Mouse (Mus musculus) heart, postnatal 25 days (tissue): ENCODE measurements around the gene Plekhg2. TPM values are rescaled to one million over a fixed set of nuclear protein-coding genes. Genes with fewer than 3 reads are reported as not detected.

Source experiments
- DNase-seq: peaks from one replicate; pipeline ENCODE4 v3.0.0; 2022; ENCODE audit warnings: low spot score
- intact Hi-C: fragments of 180-260 bp; cut with DNase I; formaldehyde crosslinking; loops from one replicate; pipeline ENCODE4 v1.15.1; 2025
- total RNA-seq, 2 experiments: library from RNA; stranded (reverse); gene quantifications; 2 replicates each; pipeline ENCODE4 v1.2.3; 2021

The Plekhg2 gene
- total RNA-seq, 2 experiments from 2014 or later: 13.1 to 20.4 TPM

DNA sequence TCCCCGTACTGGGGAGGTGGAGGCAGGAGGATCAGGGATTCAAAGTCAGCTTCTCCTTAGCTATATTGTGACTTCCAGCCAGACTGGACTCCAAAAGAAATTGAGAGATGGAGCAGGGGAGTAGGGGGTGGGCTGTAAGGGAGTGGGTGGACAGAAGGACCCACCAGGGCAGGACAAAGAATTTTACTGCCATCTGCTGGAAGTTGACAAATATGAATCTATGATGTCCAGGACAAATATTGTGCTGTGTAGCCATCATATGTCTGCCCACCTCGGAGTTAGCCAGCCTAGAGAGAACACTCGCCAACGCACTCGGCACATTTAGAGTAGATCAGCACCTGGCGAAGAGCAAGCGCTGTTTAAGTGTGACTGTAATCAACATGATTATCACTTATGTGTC, 23.8 kb downstream of the Plekhg2 start:
- DNase-seq: no peak
- intact Hi-C loops: loop anchor here (5.0 kb wide), 1 partner anchor 71 kb away; the partner anchor contains the start of gene Eid2b

DNA sequence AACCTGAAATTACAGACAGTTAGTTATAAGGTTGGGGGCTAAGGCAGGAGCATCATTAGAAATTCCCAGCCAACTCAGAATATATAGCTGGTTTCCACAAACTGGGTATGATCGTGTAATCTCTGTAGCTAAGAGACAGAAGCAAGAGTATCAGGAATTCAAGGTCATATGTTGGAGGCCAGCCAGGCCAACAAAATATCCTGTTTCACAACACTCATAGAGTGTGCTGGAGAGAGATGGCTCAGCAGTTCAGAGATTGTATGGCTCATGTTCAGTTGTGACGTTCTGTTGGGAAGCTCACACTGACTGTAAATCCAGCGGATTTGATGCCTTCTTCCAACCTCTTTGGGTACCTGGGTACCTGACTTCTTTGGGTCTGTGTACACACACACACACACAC, 24.7 kb downstream of the Plekhg2 start:
- intact Hi-C loops: loop anchor here (5.0 kb wide), 1 partner anchor 70 kb away; the partner anchor contains the start of gene Eid2b
- no peak for DNase-seq

GRCm38 (mm10) chr7:28344637-28345036, 27.8 kb downstream of the Plekhg2 start:
- intact Hi-C loops: loop anchor here (5.0 kb wide), 1 partner anchor 67 kb away; the partner anchor contains the start of gene Eid2b
- no peak for DNase-seq

DNA sequence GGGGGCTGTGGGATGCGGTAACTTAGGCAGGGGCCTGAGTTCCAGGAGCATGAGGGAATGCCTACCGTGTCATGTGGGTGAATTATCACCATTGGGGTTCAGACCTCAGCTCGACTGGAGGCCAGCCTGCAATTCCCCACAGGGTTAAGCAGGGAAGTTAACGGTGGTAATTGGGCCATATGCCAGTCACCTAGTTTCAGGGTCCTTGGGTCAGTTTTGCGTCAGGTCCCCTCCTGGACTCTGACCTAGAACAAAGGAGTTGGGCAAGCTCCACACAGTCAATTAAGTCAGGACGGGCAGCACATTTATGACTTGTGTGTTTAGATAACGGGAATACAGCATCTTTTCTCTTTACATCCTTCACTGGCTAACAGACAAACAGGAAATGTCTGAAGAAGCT, 31.0 kb downstream of the Plekhg2 start:
- DNase-seq: no peak
- intact Hi-C loops: no loop called here

- peak; percentile 37 for DNase-seq
- intact Hi-C loops: no loop called here
Measured at GRCm38 (mm10) chr7:28339213-28339917, 33.0 kb downstream of the Plekhg2 start.

GRCm38 (mm10) chr7:28338108-28338998, 34.0 kb downstream of the Plekhg2 start, which contains the start of gene Supt5:
Gene Supt5 (minus strand): TSS chr7:28338746.
- DNase-seq: peak; percentile 96
- intact Hi-C loops: no loop called here

- intact Hi-C loops: no loop called here
Measured at GRCm38 (mm10) chr7:28335471-28335870, 36.9 kb downstream of the Plekhg2 start.

GRCm38 (mm10) chr7:28334534-28334933, 37.9 kb downstream of the Plekhg2 start:
- intact Hi-C loops: no loop called here
- DNase-seq: no peak

More at GRCm38 (mm10) chr7:28335471-28335870, 36.9 kb downstream of the Plekhg2 start:
- no peak for DNase-seq

GRCm38 (mm10) chr7:28328260-28328659, 44.1 kb downstream of the Plekhg2 start:
- intact Hi-C loops: no loop called here
- no peak for DNase-seq

DNA sequence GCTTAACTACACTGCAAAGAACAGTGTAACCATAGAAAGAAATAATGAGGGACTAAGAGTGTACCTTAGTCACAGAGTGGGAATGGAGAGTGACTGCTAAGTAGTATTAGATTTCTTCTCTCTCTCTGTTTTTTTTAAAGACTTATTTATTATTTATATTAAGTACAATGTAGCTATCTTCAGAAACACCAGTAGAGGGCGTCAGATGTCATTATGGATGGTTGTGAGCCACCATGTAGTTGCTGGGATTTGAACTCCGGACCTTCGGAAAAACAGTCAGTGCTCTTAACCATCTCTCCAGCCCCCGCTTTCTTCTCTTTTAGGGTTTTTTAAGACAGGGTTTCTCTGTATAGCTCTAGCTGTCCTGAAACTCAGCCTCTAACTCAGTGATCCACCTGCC, 45.9 kb downstream of the Plekhg2 start:
- intact Hi-C loops: no loop called here

GRCm38 (mm10) chr7:28325293-28325692, 47.1 kb downstream of the Plekhg2 start:
- intact Hi-C loops: no loop called here
- no peak for DNase-seq

More for the DNA sequence above, 45.9 kb downstream of the Plekhg2 start:
- no peak for DNase-seq

- no peak for DNase-seq
- intact Hi-C loops: no loop called here
Measured at GRCm38 (mm10) chr7:28321974-28322720, 50.3 kb downstream of the Plekhg2 start.

GRCm38 (mm10) chr7:28318714-28319113, 53.7 kb downstream of the Plekhg2 start:
- no peak for DNase-seq
- intact Hi-C loops: no loop called here

GRCm38 (mm10) chr7:28318036-28318435, 54.4 kb downstream of the Plekhg2 start:
- intact Hi-C loops: no loop called here
- no peak for DNase-seq

DNA sequence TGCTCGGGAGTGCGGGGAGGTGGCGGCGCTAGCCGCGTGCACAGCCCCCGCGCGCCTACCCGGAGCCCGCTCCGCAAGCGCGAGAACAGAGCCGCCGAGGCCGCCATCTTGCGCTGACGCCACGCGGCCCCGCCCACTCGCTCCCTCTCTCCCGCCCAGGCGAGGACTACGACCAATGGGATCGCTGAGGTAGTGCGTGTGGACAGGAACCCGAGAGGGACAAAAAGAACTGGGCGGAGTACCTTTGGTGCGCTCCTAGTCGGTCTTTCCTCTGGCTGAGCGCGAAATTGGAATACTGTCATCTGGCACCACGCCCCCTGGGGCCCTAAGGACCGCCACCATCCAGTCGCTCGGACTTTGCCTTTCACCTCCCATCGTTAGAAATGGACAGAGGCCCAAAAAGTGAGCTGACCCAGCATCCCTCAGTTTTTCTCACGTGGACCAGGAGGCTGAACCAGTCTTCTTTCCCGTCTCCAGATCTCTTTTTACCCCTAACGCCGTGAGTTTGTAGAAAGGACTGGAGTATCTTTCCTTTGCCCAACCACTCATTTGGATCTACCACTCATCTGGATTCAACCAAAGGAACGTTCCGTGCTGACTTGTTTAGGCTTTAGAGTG, 60.4 kb downstream of the Plekhg2 start, which contains the start of gene Timm50:
Gene Timm50 (minus strand): TSS at position 147 of the 618 bp plus-strand sequence.
- intact Hi-C loops: loop anchor here (2.0 kb wide), 1 partner anchor 25 kb away; no protein-coding TSS in a partner anchor
- peak; percentile 94 for DNase-seq

DNA sequence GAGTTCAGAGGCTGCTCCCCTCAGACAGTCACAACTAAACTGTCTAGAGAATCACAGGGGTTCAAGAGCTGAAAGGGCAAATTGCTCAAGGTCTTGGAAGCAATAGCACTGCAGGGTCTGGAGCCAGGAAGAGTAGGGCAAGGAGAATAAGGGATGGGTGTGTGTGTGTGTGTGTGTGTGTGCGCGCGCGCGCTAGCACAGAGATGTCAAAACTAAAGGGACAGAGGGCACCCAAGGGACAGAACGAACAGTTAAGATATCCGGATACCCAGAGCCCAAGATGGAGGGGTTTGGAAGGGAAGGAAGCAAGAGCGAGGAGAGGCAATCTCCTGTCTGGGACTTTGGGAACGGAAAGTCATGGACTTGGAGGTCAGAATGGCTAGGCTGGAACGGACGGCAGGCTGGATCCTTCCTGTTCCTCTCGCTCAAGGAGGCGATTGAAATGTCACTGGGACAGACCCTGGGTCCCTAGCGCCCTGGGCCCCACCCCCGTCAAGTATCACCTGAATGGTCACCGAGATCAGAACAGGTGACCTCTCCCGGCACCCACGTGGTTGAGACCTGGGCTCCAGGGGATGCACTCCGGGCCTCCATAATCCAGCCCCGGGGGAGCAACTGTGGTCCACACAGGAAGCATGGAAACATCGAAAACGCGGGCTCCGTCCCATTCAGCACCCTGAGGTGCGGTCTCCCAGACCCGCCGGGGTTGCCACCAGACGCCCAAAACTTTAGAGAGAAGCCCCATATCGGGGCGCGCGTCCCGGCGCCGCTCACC, 61.1 kb downstream of the Plekhg2 start:
- intact Hi-C loops: no loop called here
- DNase-seq: no peak

GRCm38 (mm10) chr7:28309737-28310136, 62.7 kb downstream of the Plekhg2 start:
- DNase-seq: no peak
- intact Hi-C loops: no loop called here
